Mouse (Mus musculus) neural tube, embryonic 13.5 days (tissue): ENCODE measurements at regions not wholly inside any gene's neighbourhood (a gene's known extent, or its start where the extent isn't known, plus 50 kb on each side); places are given as distances from the start of the nearest gene placed in this dataset.

Experiments used
- ATAC-seq: fragments of 200-750 bp; cut with Nextera tagmentation; 2 replicates; pipeline ENCODE4 v1.8.0; 2017; ENCODE audit warnings: low read depth, mild to moderate bottlenecking, moderate TSS enrichment, moderate library complexity
- H3K27ac ChIP-seq: fragments of 300-500 bp; sonication (generic); replicated peaks from 2 replicates; pipeline ENCODE4 v1.5.1; 2015; ENCODE audit warnings: moderate library complexity, mild to moderate bottlenecking, inconsistent platforms
- H3K27me3 ChIP-seq: fragments of 300-500 bp; sonication (generic); 2 replicates; pipeline ENCODE4 v1.6.1; 2015; ENCODE audit warnings: mild to moderate bottlenecking, inconsistent platforms
- H3K36me3 ChIP-seq: fragments of 300-500 bp; sonication (generic); 2 replicates; pipeline ENCODE4 v1.6.1; 2015; ENCODE audit warnings: mild to moderate bottlenecking, inconsistent platforms
- H3K4me1 ChIP-seq: fragments of 300-500 bp; sonication (generic); replicated peaks from 2 replicates; pipeline ENCODE4 v1.6.1; 2015; ENCODE audit warnings: inconsistent platforms
- H3K4me2 ChIP-seq: fragments of 300-500 bp; sonication (generic); 2 replicates; pipeline ENCODE4 v1.6.1; 2015; ENCODE audit warnings: inconsistent platforms, mild to moderate bottlenecking, moderate library complexity
- H3K4me3 ChIP-seq: fragments of 300-500 bp; sonication (generic); 2 replicates; pipeline ENCODE4 v1.5.1; 2015; ENCODE audit warnings: mild to moderate bottlenecking, inconsistent platforms
- H3K9ac ChIP-seq: fragments of 300-500 bp; sonication (generic); 2 replicates; pipeline ENCODE4 v1.6.1; 2015; ENCODE audit warnings: moderate library complexity, mild to moderate bottlenecking, inconsistent platforms
- H3K9me3 ChIP-seq: fragments of 300-500 bp; sonication (generic); 2 replicates; pipeline ENCODE4 v1.6.1; 2016; ENCODE audit warnings: inconsistent platforms
- WGBS: fragments of 180-500 bp; shearing (Covaris S2); methylation state at CpG from one replicate; pipeline ENCODE4 v1.1.7; 2015; 5-methylcytosine and 5-hydroxymethylcytosine counted together

- no peak overlapping the region for H3K4me3 ChIP-seq
- no peaks in the 10 kb centered on the region for H3K9me3 ChIP-seq
- H3K36me3 ChIP-seq: no peaks in the 10 kb centered on the region
- no peaks in the 10 kb centered on the region for H3K4me1 ChIP-seq
- H3K27me3 ChIP-seq: no peaks in the 10 kb centered on the region
- H3K4me2 ChIP-seq: no peak overlapping the region
- no peak overlapping the region for H3K9ac ChIP-seq
- no peak for ATAC-seq
- H3K27ac ChIP-seq: no peak overlapping the region
- WGBS: 91% methylated on average over 6 of the region's 6 CpGs
Measured at GRCm38 (mm10) chr2:114796630-114797290, 142.0 kb upstream of the Dph6 start.

GRCm38 (mm10) chr2:114797291-114797650, 142.5 kb upstream of the Dph6 start:
- 57% methylated on average over 1 of the region's 1 CpGs for WGBS
- Histone ChIP-seq H3K27me3 (no peaks in the 10 kb centered on the region), H3K4me3 (no peak overlapping the region), H3K36me3 (no peaks in the 10 kb centered on the region), H3K9me3 (no peaks in the 10 kb centered on the region), H3K27ac (no peak overlapping the region), H3K4me1 (no peaks in the 10 kb centered on the region), H3K9ac (no peak overlapping the region), H3K4me2 (no peak overlapping the region)
- ATAC-seq: no peak

- Histone ChIP-seq H3K9ac (no peak overlapping the region), H3K4me1 (peaks cover 7% of the 10 kb centered on the region), H3K36me3 (no peaks in the 10 kb centered on the region), H3K27ac (no peak overlapping the region), H3K9me3 (no peaks in the 10 kb centered on the region), H3K27me3 (no peaks in the 10 kb centered on the region), H3K4me3 (no peak overlapping the region), H3K4me2 (no peak overlapping the region)
- ATAC-seq: no peak
- WGBS: 89% methylated on average over 3 of the region's 3 CpGs
Measured at GRCm38 (mm10) chr2:114803241-114803640, 148.5 kb upstream of the Dph6 start.

GRCm38 (mm10) chr2:114803928-114804327, 149.2 kb upstream of the Dph6 start:
- no peaks in the 10 kb centered on the region for H3K9me3 ChIP-seq
- no peak overlapping the region for H3K9ac ChIP-seq
- H3K4me3 ChIP-seq: no peak overlapping the region
- ATAC-seq: no peak
- H3K27ac ChIP-seq: no peak overlapping the region
- H3K36me3 ChIP-seq: no peaks in the 10 kb centered on the region
- H3K27me3 ChIP-seq: no peaks in the 10 kb centered on the region
- peaks cover 7% of the 10 kb centered on the region for H3K4me1 ChIP-seq
- WGBS: 84% methylated on average over 3 of the region's 3 CpGs
- no peak overlapping the region for H3K4me2 ChIP-seq

- 69% methylated on average over 3 of the region's 3 CpGs for WGBS
- no peak overlapping the region for H3K9ac ChIP-seq
- no peaks in the 10 kb centered on the region for H3K27me3 ChIP-seq
- no peak overlapping the region for H3K4me3 ChIP-seq
- peaks cover 7% of the 10 kb centered on the region for H3K4me1 ChIP-seq
- no peaks in the 10 kb centered on the region for H3K36me3 ChIP-seq
- 0 out of 2 replicates have a peak, but pooled peaks have one; percentile 32 for ATAC-seq
- H3K9me3 ChIP-seq: no peaks in the 10 kb centered on the region
- no peak overlapping the region for H3K27ac ChIP-seq
- H3K4me2 ChIP-seq: no peak overlapping the region
Measured at GRCm38 (mm10) chr2:114805436-114806047, 150.8 kb upstream of the Dph6 start.

GRCm38 (mm10) chr2:114808046-114808445, 153.3 kb upstream of the Dph6 start:
- ATAC-seq: no peak
- Histone ChIP-seq H3K4me3 (no peak overlapping the region), H3K4me2 (no peak overlapping the region), H3K4me1 (peaks cover 7% of the 10 kb centered on the region), H3K36me3 (no peaks in the 10 kb centered on the region), H3K9ac (no peak overlapping the region), H3K27me3 (no peaks in the 10 kb centered on the region), H3K9me3 (no peaks in the 10 kb centered on the region), H3K27ac (no peak overlapping the region)
- 67% methylated on average over 5 of the region's 5 CpGs for WGBS

GRCm38 (mm10) chr2:114812141-114812902, 157.6 kb upstream of the Dph6 start:
- no peaks in the 10 kb centered on the region for H3K9me3 ChIP-seq
- H3K4me2 ChIP-seq: no peak overlapping the region
- no peak overlapping the region for H3K9ac ChIP-seq
- no peak overlapping the region for H3K4me3 ChIP-seq
- no peaks in the 10 kb centered on the region for H3K4me1 ChIP-seq
- no peaks in the 10 kb centered on the region for H3K27me3 ChIP-seq
- H3K36me3 ChIP-seq: no peaks in the 10 kb centered on the region
- 75% methylated on average over 11 of the region's 11 CpGs for WGBS
- H3K27ac ChIP-seq: no peak overlapping the region
- no peak for ATAC-seq

GRCm38 (mm10) chr2:114812903-114813290, 158.1 kb upstream of the Dph6 start:
- Histone ChIP-seq H3K9me3 (no peaks in the 10 kb centered on the region), H3K4me1 (no peaks in the 10 kb centered on the region), H3K36me3 (no peaks in the 10 kb centered on the region), H3K4me3 (no peak overlapping the region), H3K9ac (no peak overlapping the region), H3K27me3 (no peaks in the 10 kb centered on the region), H3K4me2 (no peak overlapping the region), H3K27ac (no peak overlapping the region)
- 40% methylated on average over 3 of the region's 3 CpGs for WGBS
- no peak for ATAC-seq

GRCm38 (mm10) chr2:114822657-114823056, 167.9 kb upstream of the Dph6 start:
- no peaks in the 10 kb centered on the region for H3K4me1 ChIP-seq
- no peak overlapping the region for H3K4me2 ChIP-seq
- no peak overlapping the region for H3K4me3 ChIP-seq
- H3K9me3 ChIP-seq: no peaks in the 10 kb centered on the region
- ATAC-seq: no peak
- 74% methylated on average over 3 of the region's 3 CpGs for WGBS
- no peaks in the 10 kb centered on the region for H3K27me3 ChIP-seq
- H3K36me3 ChIP-seq: no peaks in the 10 kb centered on the region
- no peak overlapping the region for H3K9ac ChIP-seq
- no peak overlapping the region for H3K27ac ChIP-seq

- ATAC-seq: no peak
Measured at GRCm38 (mm10) chr2:114828192-114828591, 173.4 kb upstream of the Dph6 start.

GRCm38 (mm10) chr2:114835694-114836093, 180.9 kb upstream of the Dph6 start:
- no peaks in the 10 kb centered on the region for H3K36me3 ChIP-seq
- H3K4me3 ChIP-seq: no peak overlapping the region
- H3K27ac ChIP-seq: no peak overlapping the region
- 0 out of 2 replicates have a peak, but pooled peaks cover 6% of the 10 kb centered on the region for H3K4me1 ChIP-seq
- no peaks in the 10 kb centered on the region for H3K27me3 ChIP-seq
- H3K9me3 ChIP-seq: no peaks in the 10 kb centered on the region
- H3K4me2 ChIP-seq: no peak overlapping the region
- ATAC-seq: no peak
- H3K9ac ChIP-seq: no peak overlapping the region
- WGBS: 64% methylated on average over 2 of the region's 2 CpGs

More at GRCm38 (mm10) chr2:114828192-114828591, 173.4 kb upstream of the Dph6 start:
- Histone ChIP-seq H3K9me3 (no peaks in the 10 kb centered on the region), H3K27ac (no peak overlapping the region), H3K9ac (no peak overlapping the region), H3K27me3 (no peaks in the 10 kb centered on the region), H3K4me1 (no peaks in the 10 kb centered on the region), H3K4me3 (no peak overlapping the region), H3K36me3 (no peaks in the 10 kb centered on the region), H3K4me2 (no peak overlapping the region)
- WGBS: 40% methylated on average over 6 of the region's 6 CpGs

GRCm38 (mm10) chr2:114843696-114844388, 189.1 kb upstream of the Dph6 start:
- Histone ChIP-seq H3K4me2 (no peak overlapping the region), H3K4me1 (no peaks in the 10 kb centered on the region), H3K4me3 (no peak overlapping the region), H3K36me3 (no peaks in the 10 kb centered on the region), H3K9ac (no peak overlapping the region), H3K9me3 (no peaks in the 10 kb centered on the region), H3K27me3 (no peaks in the 10 kb centered on the region), H3K27ac (no peak overlapping the region)
- no peak for ATAC-seq
- WGBS: 81% methylated on average over 9 of the region's 9 CpGs
